Mouse (Mus musculus) myocyte (in vitro differentiated cells): ENCODE results near the gene Tmem233.

ENCODE experiments used
- CEBPB ChIP-seq: IDR thresholded peaks from 2 replicates; pipeline ENCODE4 v1.6.1; 2011; ENCODE audit warnings: mild to moderate bottlenecking, moderate library complexity; ENCODE audit not compliant: poor library complexity, insufficient read depth, severe bottlenecking
- E2F4 ChIP-seq: IDR thresholded peaks from one replicate; pipeline ENCODE4 v1.6.1; 2011; ENCODE audit warnings: mild to moderate bottlenecking, control low read depth, moderate library complexity; ENCODE audit not compliant: insufficient read depth
- MAX ChIP-seq: IDR thresholded peaks from one replicate; pipeline ENCODE4 v1.6.1; 2011; ENCODE audit warnings: low read depth, mild to moderate bottlenecking, control low read depth
- MYOD1 ChIP-seq, 3 experiments: IDR thresholded peaks; one replicate each; pipeline ENCODE4 v1.6.1; 2011; ENCODE audit warnings: control low read depth in 2 of 3, low read depth in 2 of 3, mild to moderate bottlenecking in 2 of 3, moderate library complexity in 1 of 3; ENCODE audit not compliant: insufficient read length in 2 of 3, control insufficient read depth in 1 of 3
- MYOG ChIP-seq, 3 experiments: IDR thresholded peaks; one replicate each; pipeline ENCODE4 v1.6.1; 2011; ENCODE audit warnings: control low read depth in 2 of 3, low read depth in 2 of 3, mild to moderate bottlenecking in 2 of 3; ENCODE audit not compliant: insufficient read length in 2 of 3, control insufficient read depth in 1 of 3, insufficient read depth in 1 of 3
- POLR2A ChIP-seq: IDR thresholded peaks from one replicate; pipeline ENCODE4 v1.6.1; 2011; ENCODE audit warnings: low read depth, mild to moderate bottlenecking, control low read depth, moderate library complexity; ENCODE audit not compliant: insufficient read length
- POLR2AphosphoS2 ChIP-seq: IDR thresholded peaks from one replicate; pipeline ENCODE4 v1.6.1; 2011; ENCODE audit warnings: low read depth, control low read depth; ENCODE audit not compliant: insufficient read length
- REST ChIP-seq: IDR thresholded peaks from one replicate; pipeline ENCODE4 v1.6.1; 2011; ENCODE audit warnings: mild to moderate bottlenecking, control low read depth, moderate library complexity; ENCODE audit not compliant: insufficient read depth, insufficient read length
- SRF ChIP-seq: IDR thresholded peaks from one replicate; pipeline ENCODE4 v1.6.1; 2011; ENCODE audit warnings: low read depth; ENCODE audit not compliant: control insufficient read depth, insufficient read length
- TCF12 ChIP-seq: IDR thresholded peaks from one replicate; pipeline ENCODE4 v1.6.1; 2011; ENCODE audit warnings: mild to moderate bottlenecking, control low read depth; ENCODE audit not compliant: poor library complexity, insufficient read depth, severe bottlenecking
- TCF3 ChIP-seq: IDR thresholded peaks from one replicate; pipeline ENCODE4 v1.6.1; 2011; ENCODE audit warnings: low read depth, control low read depth; ENCODE audit not compliant: insufficient read length
- USF1 ChIP-seq: IDR thresholded peaks from one replicate; pipeline ENCODE4 v1.6.1; 2011; ENCODE audit warnings: low read depth, mild to moderate bottlenecking, control low read depth, moderate library complexity

GRCm38 (mm10) chr5:116007723-116008122 is 75.3 kb downstream of the Tmem233 start:
- TF ChIP-seq TCF12 (no peak), POLR2A (no peak), POLR2AphosphoS2 (no peak), CEBPB (no peak), MYOG (IDR thresholded peaks at IDR 0.05; ENCODE audit: control insufficient read depth in 1 of 3, insufficient read depth in 1 of 3, insufficient read length in 2 of 3, low read depth in 2 of 3) (no peak), USF1 (no peak), MYOD1 (IDR thresholded peaks at IDR 0.05; ENCODE audit: control insufficient read depth in 1 of 3, insufficient read length in 2 of 3, low read depth in 2 of 3) (no peak), TCF3 (no peak), REST (no peak), E2F4 (no peak), MAX (no peak), SRF (no peak)
